Mouse (Mus musculus): ENCODE results near the gene Sgip1.

Gene Sgip1

DNA sequence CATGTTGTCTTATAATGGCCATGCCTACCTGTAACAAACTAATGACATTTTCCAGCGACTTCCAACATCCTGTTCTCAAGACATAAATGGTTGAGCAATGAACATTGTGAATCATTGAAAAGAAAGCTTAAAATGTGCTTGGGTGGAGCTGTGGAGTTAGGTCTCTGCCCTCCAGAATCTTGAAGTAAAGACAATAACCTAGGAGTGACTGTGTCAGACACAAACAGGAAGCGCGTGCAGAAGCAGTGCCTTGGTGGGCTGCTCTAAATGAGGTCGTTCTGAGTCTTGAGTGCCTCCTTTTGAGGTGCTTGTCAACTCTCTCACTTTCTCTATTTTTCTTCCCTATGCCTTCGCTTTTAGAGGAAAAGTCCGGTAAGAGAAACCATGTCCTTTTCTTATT, 159.1 kb downstream of the Sgip1 start:
- DNase-seq: no peak

DNA sequence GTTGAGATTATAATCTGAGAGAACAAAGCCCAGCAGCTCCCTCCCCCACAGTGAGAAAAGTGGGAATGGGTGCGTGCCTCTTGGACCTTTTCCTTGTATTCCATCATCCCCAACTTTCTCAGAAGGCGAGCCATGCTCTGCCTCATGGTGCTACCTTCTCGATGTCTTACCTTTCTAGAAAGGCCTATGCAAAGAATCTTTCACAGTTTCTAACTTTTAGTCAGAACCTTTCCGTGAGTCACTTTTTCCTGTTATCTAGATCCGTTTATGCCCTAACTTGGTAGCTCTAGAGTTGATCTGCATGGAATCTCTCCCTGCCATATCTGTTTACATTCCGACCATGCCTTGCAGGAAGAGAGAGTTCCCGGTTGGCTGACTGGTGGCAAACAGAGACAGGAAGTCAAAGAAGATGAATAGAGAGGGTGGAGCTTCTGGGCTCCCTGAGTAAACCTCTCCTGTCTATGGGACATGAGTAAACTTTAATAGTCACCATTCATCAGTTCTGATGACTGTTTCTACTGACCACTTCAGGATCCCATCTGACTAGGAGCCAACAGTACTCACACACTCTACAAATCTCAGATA, 166.8 kb downstream of the Sgip1 start:
- DNase-seq: no peak

DNA sequence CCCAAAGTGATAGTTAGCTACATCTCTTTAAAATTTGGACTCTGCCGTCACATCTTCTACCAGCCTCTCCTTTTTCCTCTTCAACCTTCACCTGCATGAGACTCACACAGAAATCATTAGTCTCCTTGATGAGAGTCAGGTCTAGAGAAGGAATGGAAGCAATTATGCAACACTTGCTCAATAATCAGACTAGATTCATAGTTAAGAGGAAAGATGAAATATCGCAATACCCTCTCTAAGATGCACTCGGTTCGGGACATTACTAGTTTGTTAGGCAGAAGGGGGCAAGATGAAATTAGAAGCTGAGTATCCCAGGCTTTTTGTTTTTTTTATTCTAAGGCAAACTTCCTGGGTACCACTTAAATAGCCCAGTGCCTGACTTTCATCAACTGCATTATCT, 169.1 kb downstream of the Sgip1 start:
- DNase-seq: no peak

DNA sequence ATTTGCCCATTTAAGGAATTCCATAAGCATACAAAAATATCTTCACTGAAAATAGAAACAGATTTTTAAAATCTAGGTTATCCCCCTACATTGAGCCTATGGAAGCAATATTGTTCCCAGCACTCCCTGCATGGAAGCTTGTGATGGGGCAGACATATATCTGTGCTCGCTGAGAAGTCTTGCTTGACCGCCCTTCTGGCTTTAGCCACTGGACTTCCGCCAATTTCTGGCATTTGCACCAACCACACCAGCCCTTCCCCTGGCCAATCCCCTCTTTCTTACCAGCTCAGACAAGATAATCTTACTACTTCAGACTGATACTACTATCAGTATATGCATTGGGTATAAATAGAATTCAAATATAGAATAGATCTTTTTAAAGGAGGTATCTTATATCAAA, 172.1 kb downstream of the Sgip1 start:
- DNase-seq: peak; percentile 71 to 76

DNA sequence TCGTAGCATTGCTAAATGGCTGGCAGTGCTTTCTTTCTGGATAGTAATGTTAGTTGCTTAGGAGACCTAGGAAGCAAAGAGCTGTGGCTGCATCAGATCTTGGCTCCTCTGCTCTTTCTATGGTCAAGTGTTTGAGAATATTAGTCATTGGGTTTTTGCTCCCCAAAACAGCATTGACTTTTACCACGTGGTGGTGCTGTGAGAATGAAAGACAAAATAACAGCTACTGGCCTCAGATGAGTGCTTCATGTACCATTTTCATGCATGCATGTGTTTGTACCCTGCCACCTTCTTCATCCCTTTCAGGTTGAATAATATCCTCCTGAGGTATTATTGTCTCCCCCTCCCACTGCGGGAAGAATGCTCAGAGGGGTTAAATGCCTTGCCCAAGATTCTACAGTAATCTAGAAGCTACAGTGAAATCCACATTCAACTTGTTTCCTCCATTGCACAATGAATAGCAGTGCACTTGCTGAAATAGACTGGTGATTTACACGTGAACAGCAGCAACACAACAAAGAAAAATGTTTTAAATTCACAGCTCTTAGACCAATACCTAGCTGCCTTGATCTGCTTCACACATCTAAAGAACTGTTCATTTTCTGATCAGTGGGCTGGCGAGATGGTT, 172.7 kb downstream of the Sgip1 start:
- DNase-seq: no peak

DNA sequence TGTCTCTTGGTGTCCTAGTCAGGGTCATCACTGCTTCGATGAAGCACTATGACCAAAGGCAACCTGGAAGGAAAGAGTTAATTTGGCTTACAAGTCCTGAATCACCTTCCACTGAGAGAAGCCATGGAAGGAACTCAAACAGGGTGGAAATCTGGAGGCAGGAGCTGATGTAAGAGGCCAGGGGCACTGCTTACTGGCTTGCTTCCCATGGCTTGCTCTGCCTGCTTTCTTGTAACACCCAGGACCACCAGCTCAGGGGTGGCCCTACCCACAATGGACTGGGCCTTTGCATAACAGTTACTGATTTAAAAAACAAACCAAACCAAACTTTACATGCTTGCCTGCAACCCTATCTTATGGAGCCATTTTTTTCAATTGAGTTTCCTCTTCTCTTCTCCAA, 177.1 kb downstream of the Sgip1 start:
- no peak for DNase-seq

DNA sequence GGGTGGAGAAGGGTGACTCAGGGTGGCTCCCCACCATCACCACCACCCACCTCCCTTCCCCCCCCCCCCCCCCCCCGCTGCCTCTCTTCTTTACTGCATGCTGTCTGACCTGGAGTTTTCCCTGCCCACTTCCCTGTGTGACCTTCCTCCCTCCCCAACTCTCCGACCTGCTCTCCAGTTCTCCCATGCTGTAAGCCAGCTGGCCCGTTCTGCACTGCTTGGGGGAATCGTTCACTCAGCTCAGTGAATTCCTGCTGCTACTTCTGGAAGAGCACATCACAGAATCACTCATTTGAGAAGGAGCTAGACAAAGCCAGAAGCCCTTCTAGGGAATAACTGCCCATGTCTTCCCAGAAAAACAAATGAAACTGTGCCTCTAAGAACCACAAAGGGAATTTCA, 188.4 kb downstream of the Sgip1 start:
- DNase-seq: peak; percentile 65 to 70

DNA sequence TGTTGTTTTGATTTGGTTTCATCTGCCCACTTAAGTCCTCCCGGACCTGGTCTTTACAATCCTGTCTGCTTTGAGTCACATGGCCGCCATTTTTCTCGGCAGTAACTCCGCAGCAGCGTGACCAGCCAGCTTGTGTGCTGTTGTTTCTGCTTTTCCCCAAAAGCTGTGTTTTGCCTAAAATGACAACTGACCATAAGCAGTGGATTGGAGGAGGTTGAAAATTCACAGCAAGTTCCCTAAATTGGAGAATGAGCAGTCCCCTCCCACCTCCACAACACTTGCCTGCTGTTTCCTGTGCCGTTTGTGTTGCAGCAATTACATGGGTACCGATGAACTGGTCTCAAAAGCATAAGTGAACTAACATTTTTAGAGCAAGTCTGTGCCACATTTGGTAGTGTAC, 189.6 kb downstream of the Sgip1 start:
- DNase-seq: no peak

DNA sequence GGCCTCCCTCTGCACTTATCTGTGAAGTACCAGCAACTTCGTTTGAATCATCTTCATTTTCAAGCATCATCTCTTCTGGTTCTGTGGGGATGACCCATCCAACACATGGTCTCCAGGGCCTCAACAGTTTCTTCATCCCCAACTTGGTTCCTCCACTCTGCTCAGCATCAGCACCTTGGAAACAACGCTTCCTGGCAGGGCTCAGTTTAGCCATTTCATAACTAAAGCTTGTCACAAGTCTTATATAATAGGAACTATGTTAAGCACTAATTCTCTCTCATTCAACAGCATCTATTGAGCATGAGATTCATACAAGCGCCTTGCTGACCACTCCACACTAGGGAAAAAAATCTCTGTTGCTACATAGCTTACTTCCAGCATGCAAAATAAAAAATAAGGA, 199.2 kb downstream of the Sgip1 start:
- DNase-seq: no peak

DNA sequence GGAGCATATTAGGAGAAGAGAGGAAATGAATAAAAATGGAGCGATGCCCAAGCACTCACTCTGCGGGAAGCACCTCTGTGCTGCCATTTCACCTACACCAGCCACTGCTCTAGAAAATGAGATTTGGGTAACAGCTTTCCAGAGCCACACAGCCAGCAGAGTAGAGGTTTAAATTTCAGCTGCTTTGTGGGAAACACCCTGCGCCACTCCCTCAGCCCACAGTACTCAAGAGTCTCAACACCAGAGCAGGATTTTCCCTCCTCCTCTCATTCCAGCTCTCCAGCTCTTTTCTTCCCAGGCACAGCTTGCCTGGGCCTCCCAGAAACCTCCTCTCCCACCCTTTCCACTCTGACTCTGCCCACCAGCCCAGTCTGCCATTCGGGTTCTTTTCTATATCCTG, 199.6 kb downstream of the Sgip1 start:
- DNase-seq: no peak

DNA sequence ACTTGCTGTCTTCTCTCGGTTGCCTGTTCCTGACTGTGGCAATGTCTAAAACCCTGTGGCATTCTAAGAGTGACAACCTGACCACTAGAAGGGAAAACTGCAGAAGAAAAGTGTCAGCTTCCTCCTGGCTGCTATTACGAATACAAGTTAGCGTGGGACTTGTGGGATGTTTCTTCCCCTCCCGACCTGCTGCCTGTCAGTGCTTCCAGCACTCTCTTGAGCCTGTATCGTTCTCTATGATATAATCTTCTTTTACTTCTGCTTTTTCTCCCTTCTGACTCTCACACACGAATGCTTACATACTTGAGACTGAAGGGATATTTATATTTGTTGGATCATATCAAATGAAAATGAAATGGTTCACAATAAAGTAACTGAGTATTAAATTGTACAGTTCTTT, 203.2 kb downstream of the Sgip1 start:
- DNase-seq: no peak

DNA sequence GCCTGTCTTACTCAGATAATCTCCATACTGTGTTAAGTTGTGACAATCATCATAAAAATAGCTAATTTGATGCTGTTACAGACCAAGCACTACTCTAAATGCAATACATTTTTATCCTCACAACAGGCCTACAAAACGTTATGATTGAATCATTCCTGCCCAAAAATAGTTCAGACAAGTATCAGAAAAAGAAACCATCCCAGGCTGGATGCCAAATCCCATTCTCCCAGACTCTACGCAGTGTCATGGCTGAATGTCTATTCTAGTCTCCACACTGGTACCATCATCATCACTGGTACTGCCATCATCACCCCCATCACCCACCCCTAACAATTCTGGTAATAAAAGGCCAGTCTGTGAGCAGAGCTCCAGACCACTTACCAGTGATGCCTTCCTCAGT, 211.4 kb downstream of the Sgip1 start:
- DNase-seq: no peak

DNA sequence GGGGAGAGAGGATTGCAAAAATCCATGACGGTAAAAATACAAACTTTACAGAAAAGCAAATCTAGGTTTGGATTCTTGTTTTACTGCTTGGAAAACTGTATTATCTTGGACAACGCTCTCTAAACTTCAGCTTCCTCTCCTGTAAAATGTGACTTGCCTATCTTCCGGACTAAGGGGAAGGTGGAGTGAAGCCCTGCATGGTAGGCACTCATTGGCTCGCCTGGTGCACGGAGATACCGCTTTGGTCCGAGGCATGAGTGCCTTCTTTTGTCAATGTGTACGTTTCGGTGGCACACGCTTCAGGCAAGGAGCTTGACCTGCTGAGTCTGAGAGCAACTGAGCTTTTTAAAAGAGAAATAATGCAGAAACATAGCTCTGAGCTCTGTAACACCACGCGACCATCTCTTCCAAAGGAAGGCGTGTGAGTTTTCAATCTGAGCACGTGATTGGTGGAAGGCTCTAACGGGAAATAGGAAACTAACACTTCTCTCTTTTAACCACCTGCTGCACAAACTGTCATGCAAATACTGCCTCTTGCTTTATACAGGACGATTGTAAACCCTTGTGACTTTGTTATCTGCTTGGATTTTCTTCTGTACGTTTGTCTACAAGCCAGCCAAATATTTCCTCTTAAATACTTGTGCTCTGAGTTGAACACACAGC, 214.3 kb downstream of the Sgip1 start:
- no peak for DNase-seq

DNA sequence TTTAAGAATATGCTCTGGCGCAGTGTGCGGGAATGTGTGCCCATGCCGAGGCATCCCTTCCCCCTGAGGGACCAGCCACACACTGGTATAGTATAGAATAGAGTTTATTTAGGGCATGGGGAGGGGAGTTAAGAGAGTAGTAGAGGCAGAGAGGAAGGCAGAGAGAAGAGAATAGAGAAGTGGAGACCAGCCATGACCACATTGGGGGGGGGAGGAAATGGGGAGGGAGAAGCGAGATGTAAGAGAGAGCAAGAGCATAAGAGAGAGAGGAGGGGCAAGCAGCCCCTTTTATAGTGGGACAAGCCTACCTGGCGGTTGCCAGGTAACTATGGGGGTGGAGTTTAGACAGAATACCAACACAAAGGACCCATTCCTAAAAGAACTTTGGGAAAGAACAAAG, 218.3 kb downstream of the Sgip1 start:
- no peak for DNase-seq

DNA sequence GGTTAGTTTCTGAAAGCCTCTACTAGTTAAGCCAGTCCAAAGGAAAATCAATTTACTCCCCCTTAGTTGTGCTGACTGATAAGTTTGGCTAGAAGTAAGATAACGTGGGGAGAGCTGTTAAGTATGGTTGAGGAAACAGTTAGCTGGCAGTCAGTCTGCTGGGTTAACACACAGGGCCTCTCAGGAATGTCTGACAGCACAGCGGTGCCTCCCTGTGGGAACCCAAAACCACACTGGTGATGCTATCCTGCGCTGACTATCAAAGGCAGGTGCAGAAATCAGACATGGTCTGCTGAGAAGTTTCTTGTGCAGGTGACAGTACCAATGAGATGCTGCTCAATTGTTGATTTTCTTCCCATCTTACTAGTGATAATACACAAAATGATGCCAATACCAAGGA, 223.1 kb downstream of the Sgip1 start:
- DNase-seq: no peak

DNA sequence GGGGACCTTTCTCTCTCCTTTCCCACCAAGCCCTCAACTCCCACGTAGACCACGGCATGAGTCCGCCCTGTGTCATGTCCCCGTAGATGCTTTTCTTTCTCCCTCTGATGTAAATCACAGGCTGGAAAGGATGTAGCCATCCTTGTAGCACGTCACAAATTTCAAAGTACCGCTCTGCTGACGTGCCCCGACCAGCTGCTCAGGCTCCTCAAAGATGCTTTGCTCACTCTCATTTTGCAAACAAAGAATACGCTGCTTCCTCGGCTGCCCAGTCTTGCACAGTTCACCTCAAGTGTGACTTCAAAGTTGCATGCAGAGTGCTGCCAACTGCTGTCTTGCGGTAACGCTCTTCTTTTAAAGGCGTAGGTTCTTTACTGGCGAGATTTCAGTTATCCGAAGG, 226.7 kb downstream of the Sgip1 start:
- DNase-seq: no peak

DNA sequence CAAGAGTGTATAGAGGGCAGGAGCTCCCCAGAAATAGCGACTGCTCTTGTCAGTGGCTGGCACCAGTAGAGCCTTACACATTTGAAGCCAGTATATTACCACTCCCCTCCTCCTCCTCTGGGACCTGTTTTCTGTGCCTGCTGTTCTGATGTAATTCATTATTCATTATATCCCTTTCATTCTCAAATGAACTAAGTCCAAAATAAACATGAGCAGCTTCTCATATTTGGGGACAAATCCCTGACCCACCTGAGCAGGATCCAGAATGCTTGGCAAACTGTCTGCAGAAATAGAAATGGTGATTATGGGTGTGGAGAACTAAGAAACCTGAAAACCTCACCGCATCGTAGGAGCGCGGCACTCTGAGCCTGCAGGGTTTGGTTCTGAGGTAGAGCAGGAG, 228.5 kb downstream of the Sgip1 start:
- DNase-seq: no peak

DNA sequence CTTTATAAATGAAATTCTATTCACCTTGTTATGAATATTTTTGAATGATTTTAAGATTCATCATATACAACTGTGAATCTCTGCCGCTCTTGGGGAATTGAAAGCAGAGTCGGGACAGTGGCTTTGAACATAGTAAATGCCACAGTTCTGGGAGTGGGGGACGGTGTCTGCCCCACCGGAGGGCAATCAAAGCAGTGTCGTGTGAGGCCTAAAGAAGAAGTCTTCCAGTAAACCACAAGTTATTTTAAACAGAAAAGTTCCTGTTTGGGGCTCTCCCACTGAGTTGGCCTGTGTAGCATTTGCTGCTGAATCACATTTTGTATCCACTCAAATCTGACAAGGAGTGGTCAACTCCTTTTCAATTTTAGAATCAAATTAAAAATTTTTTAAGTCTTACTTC, 230.1 kb downstream of the Sgip1 start:
- no peak for DNase-seq

DNA sequence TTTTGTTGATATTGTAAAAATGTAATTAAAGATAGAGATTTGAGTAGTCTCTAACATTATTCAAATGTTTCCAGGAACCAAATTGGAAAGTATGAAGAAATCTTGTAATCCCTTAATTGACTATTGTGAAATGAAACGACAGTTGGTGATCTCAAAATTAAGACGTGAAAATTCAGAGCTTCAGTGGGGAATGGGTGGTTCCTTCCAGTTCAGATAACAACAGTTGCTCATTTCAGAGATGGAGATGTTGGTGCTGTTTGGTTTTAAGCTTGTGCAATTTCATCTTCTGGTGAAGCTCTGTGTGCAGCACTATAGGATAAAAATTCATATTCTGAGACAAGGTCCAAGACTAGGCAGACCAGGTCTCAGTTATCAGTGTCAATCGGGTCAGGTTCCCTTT, 231.0 kb downstream of the Sgip1 start:
- no peak for DNase-seq

DNA sequence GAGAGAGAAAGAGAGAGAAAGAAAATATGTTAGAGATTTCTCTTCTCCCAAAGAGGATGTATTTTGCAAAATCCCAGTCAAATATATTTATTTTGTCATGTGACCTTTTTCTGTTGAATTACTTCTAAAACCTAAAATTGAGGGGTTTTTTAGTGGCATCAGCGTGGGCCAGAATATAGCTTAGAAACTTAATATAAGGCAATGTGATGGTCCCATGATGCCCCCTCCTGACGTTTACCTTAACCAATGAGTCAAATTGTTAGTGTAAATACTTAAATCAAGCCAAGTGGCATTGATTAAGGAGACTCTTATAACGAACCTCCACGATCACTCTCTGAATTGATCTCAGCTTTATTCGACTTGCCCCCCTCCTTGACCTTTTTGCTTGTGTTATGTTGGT, 233.1 kb downstream of the Sgip1 start:
- no peak for DNase-seq

DNA sequence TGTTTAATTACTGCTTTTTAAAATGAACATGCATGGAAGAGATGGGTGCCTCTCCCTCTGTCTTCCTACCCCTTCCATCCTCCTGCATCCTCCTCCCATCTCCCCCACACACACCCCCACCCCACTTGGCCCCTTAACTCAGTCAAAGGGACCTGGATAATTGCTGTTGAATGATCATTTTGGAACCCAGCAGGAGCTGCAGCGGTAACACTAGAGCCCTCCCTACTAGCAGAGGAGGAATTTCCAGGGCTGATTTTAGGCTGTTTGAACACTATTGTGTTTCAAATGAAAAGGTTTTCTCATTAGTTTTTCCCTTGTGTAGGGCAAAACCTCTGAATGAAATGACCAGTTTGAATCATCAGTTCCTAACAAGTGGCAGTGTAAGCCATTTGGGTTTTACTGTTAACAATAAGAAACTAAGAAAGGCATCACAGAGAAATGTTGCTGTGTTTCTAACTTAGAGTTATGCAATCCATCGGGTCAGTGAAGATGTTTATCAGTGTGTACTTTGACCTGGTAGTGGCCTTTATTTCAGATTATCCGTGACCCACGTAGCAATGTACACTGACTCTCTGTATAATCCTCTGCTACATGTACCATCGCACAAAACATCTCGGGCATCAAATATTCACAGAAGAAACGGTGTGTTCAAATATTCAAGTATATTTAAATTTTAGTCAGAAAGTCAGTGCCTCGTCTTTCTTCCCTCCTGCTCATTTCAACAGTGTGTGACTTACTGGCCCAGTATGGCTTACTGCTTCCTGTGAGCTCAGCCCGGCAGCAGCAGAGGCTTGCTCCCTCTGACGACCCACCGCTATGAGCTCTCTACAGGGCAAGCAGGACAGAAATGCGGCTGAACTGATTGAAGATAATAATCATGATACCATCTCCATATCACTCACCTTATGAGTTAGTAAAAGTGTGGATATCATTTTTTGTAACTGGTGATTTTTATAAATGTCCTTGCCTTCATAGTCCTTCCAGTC, 235.5 kb downstream of the Sgip1 start:
- no peak for DNase-seq

DNA sequence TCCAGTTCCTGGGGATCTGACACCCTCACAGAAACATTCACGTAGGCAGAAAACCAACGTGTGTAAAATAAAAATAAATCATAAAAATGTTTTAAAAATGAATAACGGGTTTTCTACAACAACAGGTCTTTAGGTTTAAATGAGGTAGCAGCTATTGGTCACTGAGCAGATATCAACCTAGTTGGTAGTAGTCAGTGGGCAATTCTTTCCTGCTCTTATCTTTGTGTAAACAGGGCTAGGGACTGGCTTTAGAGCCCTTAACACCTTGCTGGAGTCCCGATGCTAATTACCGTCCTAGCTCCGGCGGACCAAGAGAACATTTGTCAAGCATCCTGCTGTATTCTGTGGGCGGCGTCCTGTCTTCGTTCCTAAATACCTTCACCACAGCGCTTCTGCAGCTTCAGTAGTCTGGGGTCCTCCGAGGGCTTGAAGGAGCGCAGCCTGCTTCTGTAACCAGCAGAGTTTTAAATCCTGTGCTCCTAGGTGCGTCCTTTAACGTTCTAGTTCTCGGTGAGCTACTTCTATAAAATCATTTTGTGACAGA, 236.8 kb downstream of the Sgip1 start:
- DNase-seq: peak in 1 of 2 experiments; percentile 28

DNA sequence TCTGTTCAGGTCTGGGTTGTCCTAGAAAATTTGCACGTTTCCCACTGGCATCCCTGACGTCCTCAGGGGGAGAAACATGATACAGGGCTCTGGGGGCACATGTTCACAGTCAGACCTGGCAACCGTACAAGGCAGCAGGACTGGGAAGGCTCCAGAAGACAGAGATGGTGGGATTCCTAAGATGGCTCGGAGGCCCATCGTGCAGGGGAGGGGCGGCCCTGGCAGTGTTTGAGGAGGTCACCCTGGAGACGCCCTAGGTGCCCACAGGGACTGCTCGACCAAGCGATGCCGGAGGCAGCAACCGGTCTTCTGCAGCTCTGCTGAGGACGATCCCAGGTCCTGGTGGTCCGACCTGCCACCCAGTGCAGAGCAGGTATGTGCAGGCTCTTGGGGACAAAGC, 237.3 kb downstream of the Sgip1 start, which contains the start of gene Tctex1d1:
Gene Tctex1d1, plus strand, starts transcription at position 167 of the 400 bp plus-strand sequence.
- DNase-seq: peak; percentile 58 to 63

All from cerebellum, postnatal 10 days (tissue).